Mouse (Mus musculus) MN1 (cell line): ENCODE data around the gene Bcat2.

Experiments used
- DNase-seq: peaks from one replicate; pipeline ENCODE4 v3.0.0-alpha.2; 2016; ENCODE audit warnings: low spot score

The Bcat2 gene

GRCm38 (mm10) chr7:45550821-45551511 lies 19.0 kb upstream of the Bcat2 start:
- no peak for DNase-seq

DNA sequence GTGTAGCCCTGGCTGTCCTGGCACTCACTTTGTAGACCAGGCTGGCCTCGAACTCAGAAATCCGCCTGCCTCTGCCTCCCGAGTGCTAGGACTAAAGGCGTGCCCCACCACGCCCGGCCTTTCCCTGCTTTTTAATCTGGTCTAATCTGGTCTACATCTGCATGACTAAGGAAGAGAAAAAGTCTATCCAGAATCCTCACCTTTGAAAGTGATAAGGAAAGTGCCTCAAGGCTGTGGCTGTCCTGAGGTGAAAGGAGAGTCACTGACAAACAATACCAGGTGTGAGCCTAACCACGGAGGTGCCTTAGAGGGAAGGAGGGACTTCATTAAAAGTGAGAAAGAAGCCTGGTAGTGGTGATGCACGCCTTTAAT lies 18.5 kb upstream of the Bcat2 start:
- no peak for DNase-seq

DNA sequence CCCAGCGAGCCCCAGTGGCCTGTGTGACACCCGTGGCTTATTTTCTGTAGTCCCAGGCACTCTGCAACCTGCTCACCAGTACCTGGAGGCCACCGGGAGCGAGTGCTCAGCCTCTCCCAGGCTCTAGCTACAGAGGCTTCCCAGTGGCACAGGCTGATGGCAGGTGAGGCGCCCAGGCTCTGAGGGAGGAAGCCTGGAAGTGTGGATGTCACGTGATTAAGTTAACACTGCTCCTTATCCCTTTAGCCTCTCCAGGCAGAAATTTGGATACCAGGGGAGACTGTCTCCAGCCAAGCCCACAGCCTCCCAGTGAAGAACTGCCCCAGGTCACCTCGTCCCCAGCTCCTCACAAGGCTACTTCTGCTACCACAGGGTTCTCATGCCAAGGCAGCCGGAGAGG lies 16.4 kb upstream of the Bcat2 start:
- no peak for DNase-seq

- no peak for DNase-seq
Observed at GRCm38 (mm10) chr7:45553990-45554389, 16.0 kb upstream of the Bcat2 start.

DNA sequence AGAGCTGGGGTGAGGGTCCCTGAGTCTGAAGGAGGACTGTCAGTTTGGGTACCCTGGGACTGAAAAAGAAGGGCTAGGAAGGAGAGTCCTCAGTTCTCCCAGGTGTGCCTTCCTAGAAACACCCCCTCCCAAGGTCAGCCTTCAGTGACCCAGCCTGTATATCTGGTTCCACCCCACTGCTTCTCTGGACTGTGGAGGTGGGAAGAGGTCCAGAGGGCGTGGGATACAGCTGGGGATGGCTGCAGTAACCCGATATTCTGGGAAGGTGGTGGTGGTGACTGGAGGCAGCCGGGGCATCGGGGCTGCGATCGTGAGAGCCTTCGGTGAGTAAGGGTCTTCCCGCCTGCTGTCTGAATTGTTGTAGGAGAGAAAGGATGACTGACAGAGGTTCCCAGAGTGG lies 15.2 kb upstream of the Bcat2 start, which contains the start of gene Hsd17b14:
Gene Hsd17b14 (plus strand): TSS at position 150 of the 400 bp plus-strand sequence.
- DNase-seq = no peak

DNA sequence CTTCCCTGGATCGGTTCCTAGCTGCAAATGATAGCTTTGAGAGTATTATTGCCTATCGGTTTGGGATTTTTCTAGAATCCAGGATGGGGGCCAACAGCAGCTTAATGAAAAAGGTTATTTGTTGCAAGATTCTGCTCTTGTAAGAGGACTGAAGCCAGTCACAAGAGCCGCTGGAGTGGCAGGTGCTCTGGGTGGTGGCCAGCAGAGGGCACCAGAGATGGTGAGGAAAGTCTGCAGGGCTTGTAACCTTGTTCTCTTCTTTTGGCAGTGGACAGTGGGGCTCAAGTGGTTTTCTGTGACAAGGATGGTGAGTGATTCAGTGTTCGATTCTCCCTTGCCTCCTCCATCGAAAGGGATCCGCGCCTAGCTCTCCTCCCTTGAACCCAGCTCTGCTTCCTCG lies 14.2 kb upstream of the Bcat2 start:
- peak; percentile 78 for DNase-seq

GRCm38 (mm10) chr7:45558907-45559306 lies 11.0 kb upstream of the Bcat2 start:
- DNase-seq = no peak

GRCm38 (mm10) chr7:45560241-45560640 lies 9.7 kb upstream of the Bcat2 start:
- no peak for DNase-seq

DNA sequence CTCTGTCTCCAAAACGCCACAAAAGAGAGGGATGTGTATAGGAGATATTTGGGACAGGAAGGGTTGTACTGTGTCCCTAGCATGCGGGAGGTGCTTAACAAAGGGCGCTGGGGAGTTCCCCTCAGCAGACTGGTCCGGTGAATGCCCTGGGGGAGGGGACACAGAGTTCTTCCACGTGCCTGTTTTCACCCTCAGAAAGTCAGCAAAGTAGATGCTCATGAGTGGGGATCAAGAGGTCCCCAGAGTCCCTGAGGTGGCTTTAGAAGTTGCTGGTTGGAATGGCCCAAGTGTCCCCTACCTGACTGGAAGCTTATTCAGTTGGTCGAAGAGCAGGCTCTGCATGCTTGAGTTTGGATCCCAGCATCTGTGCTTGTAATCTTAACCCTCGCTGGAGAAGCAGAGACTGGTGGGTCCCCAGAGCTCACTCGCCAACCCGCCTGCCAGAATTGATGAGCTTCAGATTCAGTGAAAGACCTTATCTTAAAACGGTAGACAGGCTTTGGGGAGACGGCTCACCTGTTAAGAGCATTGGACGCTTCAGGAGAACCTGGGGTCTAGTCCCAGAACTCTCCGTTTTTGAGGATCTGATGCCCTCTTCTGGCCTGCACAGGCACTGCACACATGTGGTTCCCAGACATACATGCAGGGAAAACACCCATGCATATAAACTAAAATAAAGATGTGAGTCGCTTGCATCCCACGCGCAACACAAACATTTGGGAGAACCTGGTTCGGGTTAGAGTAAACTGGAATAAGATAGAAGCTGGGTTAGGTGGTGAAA lies 8.9 kb upstream of the Bcat2 start:
- DNase-seq = peak; percentile 76

DNA sequence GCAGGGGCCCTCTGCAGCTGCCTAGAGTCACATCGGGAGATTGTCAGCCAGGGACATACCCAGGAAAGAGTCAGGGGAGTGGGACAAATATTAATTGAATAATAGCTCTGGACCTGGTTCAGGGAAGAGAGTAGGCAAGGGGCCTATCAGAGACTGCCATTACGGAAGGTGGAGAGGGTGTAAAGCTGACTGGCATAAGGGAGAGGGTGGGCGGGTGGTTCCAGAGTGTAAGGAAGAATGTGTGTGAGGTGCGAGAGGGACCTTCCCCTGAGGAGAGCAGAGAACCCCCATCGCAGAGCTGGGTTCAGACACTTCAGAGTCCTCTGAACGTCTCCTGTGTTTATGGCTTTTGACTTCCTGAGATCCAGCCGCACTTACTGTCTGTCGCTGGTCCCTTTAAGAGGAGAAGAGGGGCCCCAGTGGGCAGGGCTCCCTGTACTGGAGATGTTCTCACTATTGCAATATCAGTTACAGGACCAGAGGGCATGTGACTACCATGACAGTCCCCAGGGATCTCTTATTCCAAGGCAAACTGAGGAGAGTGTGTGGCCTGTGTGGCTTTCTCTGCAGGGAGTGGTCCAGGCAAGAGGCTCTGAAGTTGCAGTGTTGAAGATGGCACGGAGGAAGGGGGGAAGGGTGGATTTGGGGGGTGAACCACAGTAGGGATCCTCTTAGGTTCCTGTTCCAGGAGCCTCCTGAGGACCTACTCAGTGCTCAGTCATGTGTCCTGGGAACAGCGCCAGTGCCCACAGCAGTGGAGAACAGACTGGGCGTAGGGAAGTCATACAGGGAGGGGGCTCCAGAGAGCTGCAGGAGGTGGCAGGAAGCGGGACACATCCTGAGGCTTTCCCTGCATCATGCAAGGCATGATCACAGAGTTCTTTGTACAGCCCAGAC lies 8.1 kb upstream of the Bcat2 start:
- DNase-seq = peak; percentile 83

DNA sequence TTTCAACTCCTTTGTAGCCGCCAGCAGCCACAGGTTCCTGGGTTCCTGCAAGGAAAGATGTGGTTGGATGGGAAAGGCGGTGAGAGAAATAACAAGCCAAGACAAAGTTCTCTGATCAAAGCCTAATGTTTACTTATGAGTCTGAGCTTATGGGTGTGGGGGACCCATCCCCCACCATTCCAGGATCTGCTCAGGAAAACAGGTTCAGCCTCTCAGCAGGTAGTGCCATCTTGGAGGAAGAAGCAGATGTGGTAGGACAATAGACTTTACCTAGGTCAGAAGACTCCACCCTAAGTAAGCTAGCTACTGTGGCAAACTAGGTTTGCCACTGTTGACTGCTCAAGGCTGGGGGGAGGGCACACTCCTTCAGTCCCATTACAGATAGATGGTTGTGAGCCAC lies 5.1 kb upstream of the Bcat2 start:
- DNase-seq = no peak

DNA sequence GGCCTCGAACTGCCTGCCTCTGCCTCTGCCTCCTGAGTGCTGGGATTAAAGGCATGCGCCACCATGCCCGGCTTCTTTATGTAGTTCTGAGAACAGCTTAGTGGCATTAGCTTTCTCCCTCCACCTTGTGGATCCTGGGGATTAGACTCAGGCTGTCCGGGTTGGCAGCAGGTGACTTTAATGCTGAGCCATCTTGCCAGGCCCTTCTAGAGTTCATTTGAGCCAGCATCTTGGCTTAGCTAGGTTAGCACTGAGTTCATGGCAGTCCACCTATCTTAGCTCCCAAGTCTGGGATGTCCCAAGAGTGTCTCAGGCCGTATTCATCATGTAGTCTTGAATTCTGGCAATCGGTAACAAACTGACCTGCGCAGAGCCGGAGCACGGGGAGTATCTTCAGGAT lies 4.5 kb upstream of the Bcat2 start:
- no peak for DNase-seq

DNA sequence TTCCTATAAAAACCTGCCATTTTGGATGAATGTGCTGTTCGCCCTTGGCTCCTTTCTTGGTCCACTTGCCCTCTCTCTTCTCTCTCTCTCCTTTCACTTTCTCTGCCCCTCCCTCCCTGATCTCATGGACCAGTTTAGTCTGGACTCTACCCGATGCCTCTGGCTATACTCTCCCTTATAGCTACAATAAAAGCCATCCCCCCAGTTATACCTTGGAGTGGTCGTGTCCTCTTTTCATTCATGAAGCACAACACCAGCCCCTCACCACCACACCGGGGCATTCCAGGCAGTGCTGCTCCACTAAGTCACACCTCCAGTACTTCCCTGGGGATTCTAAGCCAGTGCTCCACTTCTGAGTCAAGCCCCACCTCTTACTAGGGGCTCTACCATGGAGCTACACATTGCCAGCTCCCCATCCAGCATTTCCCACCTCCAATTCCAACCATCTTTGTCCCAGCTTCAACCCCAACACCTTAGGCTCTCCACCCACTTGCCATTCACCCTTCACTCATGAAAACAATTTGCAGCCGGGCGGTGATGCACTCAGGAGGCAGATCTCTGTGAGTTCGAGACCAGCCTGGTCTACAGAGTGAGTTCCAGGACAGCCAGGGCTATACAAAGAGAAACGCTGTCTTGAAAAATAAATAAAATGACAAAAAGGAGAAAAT lies 2.7 kb upstream of the Bcat2 start:
- DNase-seq = no peak

DNA sequence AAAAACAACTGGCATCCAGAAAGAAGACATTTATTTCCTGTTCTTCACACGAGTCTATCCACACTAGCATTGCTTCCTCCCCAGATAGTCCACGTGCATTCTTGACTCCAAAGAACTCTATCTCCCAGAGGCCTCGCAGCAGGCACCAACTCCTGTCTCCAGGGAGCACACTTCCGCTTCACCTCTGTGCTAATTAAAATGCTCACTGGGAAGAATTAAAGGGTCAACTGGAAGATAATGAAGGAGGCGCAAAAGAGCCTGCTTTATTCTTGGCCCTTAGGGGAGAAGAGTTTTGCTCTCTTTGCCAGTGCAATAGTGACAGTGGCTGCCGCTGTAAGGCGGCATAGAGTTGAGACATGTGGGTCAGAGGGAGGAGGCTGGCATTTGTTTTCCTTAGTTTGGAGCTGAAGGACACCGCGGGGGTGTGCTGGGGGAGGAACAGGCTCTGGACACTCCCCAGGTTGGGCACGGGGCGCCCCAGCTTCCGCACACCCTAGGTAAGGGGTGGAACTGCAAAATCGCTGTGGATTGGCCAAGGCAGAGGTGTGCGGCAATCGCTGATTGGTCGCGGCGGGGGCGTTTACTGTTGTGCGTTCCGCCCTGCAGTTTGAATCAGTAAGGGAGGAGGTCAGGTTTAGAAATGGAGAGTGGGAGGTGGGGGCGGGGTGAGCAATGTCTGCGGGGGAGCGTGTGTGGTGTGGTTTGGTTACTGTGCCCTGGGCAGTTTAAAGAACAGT lies 2.0 kb upstream of the Bcat2 start:
- DNase-seq = peak; percentile 87

GRCm38 (mm10) chr7:45568601-45569473 lies 1.1 kb upstream of the Bcat2 start:
- no peak for DNase-seq

GRCm38 (mm10) chr7:45571966-45572365 lies 2.0 kb downstream of the Bcat2 start:
- DNase-seq = no peak

GRCm38 (mm10) chr7:45573954-45574353 lies 4.0 kb downstream of the Bcat2 start:
- no peak for DNase-seq

- no peak for DNase-seq
Observed at GRCm38 (mm10) chr7:45574472-45575379, 4.8 kb downstream of the Bcat2 start.

DNA sequence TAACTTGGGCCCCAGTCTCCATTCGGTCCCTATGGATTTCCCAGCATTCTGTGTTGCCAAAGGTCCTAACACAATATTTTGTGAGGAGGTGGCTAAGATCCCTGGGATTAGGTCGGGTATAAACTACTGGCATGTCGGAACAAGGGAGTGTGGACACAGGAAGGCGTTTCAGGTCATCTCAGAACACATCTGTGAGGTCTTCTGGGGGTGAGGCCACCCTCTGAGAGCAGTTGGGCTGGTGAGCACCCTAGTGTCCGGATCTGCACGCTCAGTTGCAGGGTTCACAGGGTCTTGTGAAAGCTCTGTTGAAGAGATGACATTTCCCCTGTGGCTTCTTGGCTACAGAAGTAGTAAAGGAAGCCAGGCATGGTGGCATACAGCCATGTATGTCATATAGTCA lies 16.0 kb downstream of the Bcat2 start:
- DNase-seq = no peak
